Mouse (Mus musculus) CD4-positive helper T cell, adult 2 months (primary cell): ENCODE data around the gene Lexm.

Experiments used
- DNase-seq: peaks from one replicate; pipeline ENCODE4 v3.0.0-alpha.2; 2012; ENCODE audit warnings: low read depth, missing footprints, low spot score

The Lexm gene

GRCm38 (mm10) chr4:106617056-106617455 is at the start of gene Lexm:
Gene Lexm (minus strand): TSS chr4:106617241.
- no peak for DNase-seq

- DNase-seq = no peak
Measured at GRCm38 (mm10) chr4:106666546-106666945, 49.5 kb upstream of the Lexm start.

- no peak for DNase-seq
Measured at GRCm38 (mm10) chr4:106665673-106666072, 48.6 kb upstream of the Lexm start.

GRCm38 (mm10) chr4:106665269-106665668 is 48.2 kb upstream of the Lexm start:
- no peak for DNase-seq

- no peak for DNase-seq
Measured at GRCm38 (mm10) chr4:106664697-106665096, 47.7 kb upstream of the Lexm start.

GRCm38 (mm10) chr4:106663956-106664470 is 47.0 kb upstream of the Lexm start:
- no peak for DNase-seq

- DNase-seq = no peak
Measured at GRCm38 (mm10) chr4:106655681-106656080, 38.6 kb upstream of the Lexm start.

- DNase-seq = no peak
Measured at GRCm38 (mm10) chr4:106653051-106653450, 36.0 kb upstream of the Lexm start.

GRCm38 (mm10) chr4:106652546-106652945 is 35.5 kb upstream of the Lexm start:
- DNase-seq = no peak

GRCm38 (mm10) chr4:106650833-106651527 is 33.9 kb upstream of the Lexm start, which contains the start of gene Pars2:
Gene Pars2 (plus strand): TSS chr4:106651069.
- DNase-seq = peak; percentile 97

- no peak for DNase-seq
Measured at GRCm38 (mm10) chr4:106647137-106647536, 30.1 kb upstream of the Lexm start.

GRCm38 (mm10) chr4:106645797-106646196 is 28.8 kb upstream of the Lexm start:
- no peak for DNase-seq

- no peak for DNase-seq
Measured at GRCm38 (mm10) chr4:106644218-106644610, 27.2 kb upstream of the Lexm start.

- no peak for DNase-seq
Measured at GRCm38 (mm10) chr4:106643483-106644217, 26.6 kb upstream of the Lexm start.

- DNase-seq = no peak
Measured at GRCm38 (mm10) chr4:106634086-106634479, 17.0 kb upstream of the Lexm start.

GRCm38 (mm10) chr4:106633281-106634085 is 16.4 kb upstream of the Lexm start:
- no peak for DNase-seq

- DNase-seq = no peak
Measured at GRCm38 (mm10) chr4:106632313-106632712, 15.3 kb upstream of the Lexm start.

- peak; percentile 49 for DNase-seq
Measured at GRCm38 (mm10) chr4:106630333-106631220, 13.5 kb upstream of the Lexm start.

GRCm38 (mm10) chr4:106629374-106629773 is 12.3 kb upstream of the Lexm start:
- DNase-seq = no peak

GRCm38 (mm10) chr4:106628650-106629360 is 11.8 kb upstream of the Lexm start:
- no peak for DNase-seq
